Mouse (Mus musculus): ENCODE measurements around the gene Rhof. TPM values are rescaled to one million over a fixed set of nuclear protein-coding genes. Genes with fewer than 3 reads are reported as not detected.
A peak's percentile ranks its signal among the peaks of the same experiment; 100 is the strongest.

Rhof gene
- polyA plus RNA-seq, 1 experiment from 2014 or later = 1.5 TPM

DNA sequence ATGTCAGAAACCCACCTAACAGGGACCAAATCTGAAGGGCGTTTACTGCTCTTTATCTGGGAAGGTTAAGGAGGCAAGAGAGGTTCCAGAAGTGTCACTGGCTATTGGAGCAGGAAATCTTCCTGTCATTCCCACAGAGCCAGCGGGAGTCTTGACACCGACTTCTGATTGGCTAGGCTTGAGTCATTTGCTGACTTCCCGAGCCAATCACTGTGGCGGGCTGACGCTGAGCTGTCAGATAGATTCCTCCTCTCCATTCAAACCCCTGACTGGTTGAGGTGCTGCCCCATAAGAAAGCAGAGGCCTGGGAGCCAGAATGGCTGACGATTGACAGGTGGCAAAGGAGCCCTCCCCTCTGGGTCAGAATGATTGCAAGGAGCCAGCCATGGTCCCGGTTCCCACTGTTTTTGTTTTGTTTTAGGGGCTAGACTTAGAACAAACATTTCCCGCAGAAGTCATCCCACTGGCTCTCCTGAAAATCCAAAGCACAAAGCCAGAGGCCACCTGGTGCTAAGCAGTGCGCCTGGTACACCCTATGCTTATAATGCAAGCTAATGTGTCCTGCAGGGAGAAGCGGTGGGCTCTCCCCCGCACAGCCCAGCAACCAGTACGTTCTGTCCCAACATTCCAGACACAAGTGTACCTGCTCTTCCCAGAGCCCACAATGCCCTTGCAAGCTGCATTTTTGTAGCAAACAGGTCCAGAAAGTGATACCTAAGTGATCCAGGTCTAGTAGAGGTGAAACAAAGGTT lies 22.9 kb downstream of the Rhof start:
- DNase-seq (ENCODE audit: low spot score) = no peak

DNA sequence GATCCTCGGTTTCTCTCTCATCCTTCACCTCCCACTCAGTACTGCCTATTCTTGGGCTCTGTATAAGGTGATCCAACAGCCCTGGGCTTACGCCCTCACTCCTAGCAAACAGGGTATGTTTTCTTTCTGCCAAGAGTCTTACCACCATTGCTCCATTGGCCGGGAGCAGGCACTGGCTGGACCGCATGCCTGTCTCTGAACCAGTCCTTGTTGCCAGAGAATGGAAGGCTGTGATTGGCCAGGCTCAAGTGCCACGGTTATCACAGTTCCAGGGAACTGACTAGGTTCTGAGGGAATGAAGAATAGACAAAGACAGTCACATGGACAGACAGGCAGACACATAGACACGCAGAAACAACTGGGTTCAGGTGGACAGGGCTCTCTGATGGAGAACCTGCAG lies 27.7 kb downstream of the Rhof start:
- H3K4me3 ChIP-seq = no peak overlapping the region
- H3K4me1 ChIP-seq = peaks cover 39% of the 10 kb centered on the region
- DNase-seq (ENCODE audit: low spot score) = no peak
- 62% methylated on average over 6 of the region's 6 CpGs for WGBS
- no peaks in the 10 kb centered on the region for H3K27me3 ChIP-seq (ENCODE audit: insufficient read depth, poor library complexity, severe bottlenecking)
- no peaks in the 10 kb centered on the region for H3K9me3 ChIP-seq
- H3K27ac ChIP-seq = no peak overlapping the region
- peaks cover 16% of the 10 kb centered on the region; the same call in 1 of the 2 replicates for H3K36me3 ChIP-seq

More for the DNA sequence above, 22.9 kb downstream of the Rhof start:
- Histone ChIP-seq H3K9me3 (no peaks in the 10 kb centered on the region), H3K4me1 (peaks cover 18% of the 10 kb centered on the region), H3K27ac (no peak overlapping the region; the same call in 1 of the 2 replicates), H3K36me3 (0 out of 2 replicates have a peak, but pooled peaks cover 4% of the 10 kb centered on the region), H3K27me3 (ENCODE audit: insufficient read depth, poor library complexity, severe bottlenecking) (no peaks in the 10 kb centered on the region), H3K4me3 (0 out of 2 replicates have a peak overlapping the region, but pooled peaks have one; percentile 5)
- WGBS = 39% methylated on average over 13 of the region's 13 CpGs

DNA sequence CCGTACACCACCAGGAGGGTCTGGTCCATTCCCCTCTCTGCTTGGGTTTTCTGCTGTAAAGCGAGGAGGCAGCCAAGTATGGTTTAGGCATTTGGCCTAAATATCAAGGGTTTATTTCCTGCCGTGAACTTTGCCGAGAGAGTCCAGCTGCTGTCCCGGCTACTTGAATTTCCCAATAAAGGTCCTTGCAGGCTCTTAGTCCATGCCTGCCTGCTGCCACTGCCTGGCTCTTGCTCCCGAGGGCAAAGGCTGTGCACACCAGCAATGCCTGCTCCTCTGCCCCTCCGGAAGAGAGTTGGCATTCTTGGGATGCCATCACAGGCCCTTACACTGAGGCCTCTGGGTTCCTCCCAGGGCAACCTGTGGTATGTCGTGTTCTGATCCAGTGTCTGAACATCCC lies 28.9 kb downstream of the Rhof start:
- no peaks in the 10 kb centered on the region for H3K27me3 ChIP-seq (ENCODE audit: insufficient read depth, poor library complexity, severe bottlenecking)
- DNase-seq (ENCODE audit: low spot score) = no peak

DNA sequence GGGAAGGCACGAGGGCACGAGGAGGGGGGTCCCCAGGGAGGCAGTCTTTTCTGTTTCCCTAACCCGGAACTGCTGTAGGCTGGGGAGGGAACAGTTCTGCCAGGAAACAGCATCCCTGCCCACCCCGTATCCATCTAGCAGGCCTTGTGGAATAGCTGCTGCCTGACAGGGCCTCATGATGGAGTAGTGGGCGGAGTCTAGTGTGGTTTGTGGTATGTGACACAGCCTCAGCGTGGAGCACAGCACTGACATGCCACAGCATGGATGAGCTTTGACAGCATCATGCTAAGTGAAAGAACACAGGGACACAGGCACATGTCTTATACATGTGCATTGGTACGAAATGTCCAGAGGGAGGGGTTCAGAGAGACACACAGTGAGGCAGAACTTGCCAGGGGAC lies 30.1 kb downstream of the Rhof start:
- Histone ChIP-seq H3K36me3 (peaks cover 32% of the 10 kb centered on the region; the same call in 1 of the 2 replicates), H3K9me3 (no peaks in the 10 kb centered on the region), H3K27me3 (ENCODE audit: insufficient read depth, poor library complexity, severe bottlenecking) (no peaks in the 10 kb centered on the region), H3K4me1 (peaks cover 28% of the 10 kb centered on the region), H3K4me3 (no peak overlapping the region), H3K27ac (no peak overlapping the region)
- no peak for DNase-seq (ENCODE audit: low spot score)
- 63% methylated on average over 7 of the region's 7 CpGs for WGBS

More for the DNA sequence above, 28.9 kb downstream of the Rhof start:
- 67% methylated on average over 8 of the region's 8 CpGs for WGBS
- Histone ChIP-seq H3K9me3 (no peaks in the 10 kb centered on the region), H3K4me1 (peaks cover 28% of the 10 kb centered on the region), H3K36me3 (peaks cover 26% of the 10 kb centered on the region; the same call in 1 of the 2 replicates), H3K27ac (peak overlapping the region; percentile 45; the same call in 1 of the 2 replicates), H3K4me3 (no peak overlapping the region)

DNA sequence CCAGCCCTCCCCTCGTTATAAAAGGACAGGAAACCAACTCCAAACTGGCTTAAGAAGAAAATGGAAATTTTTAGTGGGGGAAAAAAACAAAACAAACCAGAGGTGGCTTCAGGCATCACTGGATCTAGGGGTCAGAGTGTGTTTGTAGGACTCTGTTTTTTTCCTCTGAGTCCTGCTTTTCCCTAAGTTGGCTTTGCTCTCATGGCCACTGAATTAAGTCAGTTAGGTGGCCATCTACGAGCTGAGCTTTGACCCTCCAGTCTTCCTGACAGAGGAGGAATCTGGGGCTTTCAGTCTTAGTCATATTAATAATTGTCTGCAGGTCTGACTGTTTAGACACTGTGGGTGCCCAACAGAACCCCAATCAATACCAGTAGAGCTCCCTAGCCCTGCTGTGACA lies 34.0 kb downstream of the Rhof start:
- peaks cover 28% of the 10 kb centered on the region; the same call in 1 of the 2 replicates for H3K36me3 ChIP-seq
- no peaks in the 10 kb centered on the region for H3K27me3 ChIP-seq (ENCODE audit: insufficient read depth, poor library complexity, severe bottlenecking)
- H3K27ac ChIP-seq = no peak overlapping the region
- no peak for DNase-seq (ENCODE audit: low spot score)
- H3K4me3 ChIP-seq = no peak overlapping the region
- H3K9me3 ChIP-seq = no peaks in the 10 kb centered on the region
- WGBS = 82% methylated on average over 2 of the region's 2 CpGs
- peaks cover 21% of the 10 kb centered on the region for H3K4me1 ChIP-seq

DNA sequence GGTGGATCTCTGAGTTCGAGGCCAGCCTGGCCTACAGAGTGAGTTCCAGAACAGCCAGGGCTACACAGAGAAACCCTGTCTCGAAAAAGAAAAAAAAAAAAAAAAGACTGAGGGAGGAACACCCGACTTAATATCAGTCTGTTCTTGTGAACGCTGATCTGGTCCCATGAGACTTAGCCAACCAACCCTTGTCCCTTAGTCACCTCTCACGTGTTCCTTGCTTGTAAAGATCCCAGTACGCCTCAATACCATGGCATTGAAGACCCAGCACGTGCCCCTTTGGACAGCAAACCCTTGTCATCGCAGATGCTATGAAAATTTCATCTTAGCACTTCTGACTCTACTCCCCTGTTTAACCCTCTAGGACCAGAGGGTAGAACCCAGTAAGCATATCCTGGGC lies 36.2 kb downstream of the Rhof start:
- Histone ChIP-seq H3K4me1 (peaks cover 14% of the 10 kb centered on the region), H3K27me3 (ENCODE audit: insufficient read depth, poor library complexity, severe bottlenecking) (no peaks in the 10 kb centered on the region), H3K9me3 (no peaks in the 10 kb centered on the region), H3K27ac (no peak overlapping the region), H3K4me3 (no peak overlapping the region), H3K36me3 (peaks cover 26% of the 10 kb centered on the region; the same call in 1 of the 2 replicates)
- no peak for DNase-seq (ENCODE audit: low spot score)
- 87% methylated on average over 8 of the region's 8 CpGs for WGBS

DNA sequence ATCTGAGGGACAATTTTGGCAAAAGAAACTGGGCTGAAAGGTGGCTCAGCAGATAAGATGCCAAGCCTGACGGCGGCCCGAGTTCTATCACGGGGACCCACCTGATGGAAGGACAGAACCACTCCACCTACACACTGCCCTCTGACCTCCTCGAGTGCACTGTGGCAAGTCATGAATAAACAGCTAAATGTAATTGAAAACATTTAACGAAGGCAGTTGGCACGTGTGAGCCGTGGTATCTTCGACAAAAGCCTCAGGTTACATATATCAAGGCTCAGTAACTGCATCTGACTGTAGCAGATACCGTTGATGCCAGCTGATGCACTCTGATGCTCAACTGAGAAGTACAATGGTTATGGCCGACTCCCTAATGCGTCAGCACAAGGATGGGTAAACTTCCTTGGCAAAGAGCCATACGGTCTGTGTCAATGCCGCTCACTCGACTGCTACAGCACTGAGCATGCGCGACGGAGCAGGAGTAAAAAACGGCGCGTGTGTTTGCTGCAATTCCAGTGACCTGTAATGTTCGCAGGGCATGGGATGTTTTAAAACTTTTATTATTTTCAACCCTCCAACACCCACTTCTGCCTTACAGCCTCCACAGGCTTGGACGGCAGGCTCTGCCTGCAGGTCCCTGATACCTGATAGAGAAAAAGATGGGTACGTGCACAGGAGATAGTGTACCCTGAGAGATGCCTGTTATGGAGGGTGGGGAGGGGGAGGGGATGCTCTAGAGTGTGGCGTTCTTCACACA lies 38.1 kb downstream of the Rhof start:
- 80% methylated on average over 25 of the region's 25 CpGs for WGBS
- H3K36me3 ChIP-seq = peaks cover 19% of the 10 kb centered on the region; the same call in 1 of the 2 replicates
- H3K4me3 ChIP-seq = no peak overlapping the region
- peaks cover 14% of the 10 kb centered on the region for H3K4me1 ChIP-seq
- peak overlapping the region; percentile 59; the same call in 1 of the 2 replicates for H3K27ac ChIP-seq
- no peaks in the 10 kb centered on the region for H3K27me3 ChIP-seq (ENCODE audit: insufficient read depth, poor library complexity, severe bottlenecking)
- DNase-seq (ENCODE audit: low spot score) = no peak
- H3K9me3 ChIP-seq = no peaks in the 10 kb centered on the region

DNA sequence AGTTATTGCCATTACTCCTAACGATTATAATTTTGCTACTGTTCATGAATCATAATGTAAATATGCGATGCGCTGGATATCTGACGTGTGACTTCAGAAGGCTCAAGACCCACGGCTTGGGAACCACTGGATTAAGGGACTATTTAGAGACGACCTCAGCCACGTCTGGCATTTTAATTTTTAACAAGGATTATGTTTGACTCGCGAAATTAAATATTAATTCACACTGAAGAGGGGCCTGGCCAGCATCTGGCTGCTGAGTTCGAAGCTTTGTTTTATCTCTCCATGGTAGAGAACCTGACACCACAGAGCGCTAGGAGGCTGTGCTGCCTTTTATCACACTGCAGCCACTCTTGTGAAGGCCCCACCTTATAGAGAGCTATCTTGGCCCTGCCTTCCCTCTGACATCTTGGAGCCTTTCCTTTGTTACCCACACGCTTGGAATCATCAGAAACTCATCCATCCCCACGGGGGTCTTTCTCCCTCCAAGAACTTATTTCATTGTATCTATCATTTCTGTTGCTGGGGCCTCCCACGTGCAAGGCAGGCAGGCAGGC lies 39.3 kb downstream of the Rhof start:
- H3K27ac ChIP-seq = 0 out of 2 replicates have a peak overlapping the region, but pooled peaks have one; percentile 59
- H3K36me3 ChIP-seq = peaks cover 18% of the 10 kb centered on the region; the same call in 1 of the 2 replicates
- peak; percentile 88 for DNase-seq (ENCODE audit: low spot score)
- WGBS = 66% methylated on average over 14 of the region's 14 CpGs
- peaks cover 14% of the 10 kb centered on the region for H3K4me1 ChIP-seq
- no peaks in the 10 kb centered on the region for H3K9me3 ChIP-seq
- no peaks in the 10 kb centered on the region for H3K27me3 ChIP-seq (ENCODE audit: insufficient read depth, poor library complexity, severe bottlenecking)
- H3K4me3 ChIP-seq = no peak overlapping the region

DNA sequence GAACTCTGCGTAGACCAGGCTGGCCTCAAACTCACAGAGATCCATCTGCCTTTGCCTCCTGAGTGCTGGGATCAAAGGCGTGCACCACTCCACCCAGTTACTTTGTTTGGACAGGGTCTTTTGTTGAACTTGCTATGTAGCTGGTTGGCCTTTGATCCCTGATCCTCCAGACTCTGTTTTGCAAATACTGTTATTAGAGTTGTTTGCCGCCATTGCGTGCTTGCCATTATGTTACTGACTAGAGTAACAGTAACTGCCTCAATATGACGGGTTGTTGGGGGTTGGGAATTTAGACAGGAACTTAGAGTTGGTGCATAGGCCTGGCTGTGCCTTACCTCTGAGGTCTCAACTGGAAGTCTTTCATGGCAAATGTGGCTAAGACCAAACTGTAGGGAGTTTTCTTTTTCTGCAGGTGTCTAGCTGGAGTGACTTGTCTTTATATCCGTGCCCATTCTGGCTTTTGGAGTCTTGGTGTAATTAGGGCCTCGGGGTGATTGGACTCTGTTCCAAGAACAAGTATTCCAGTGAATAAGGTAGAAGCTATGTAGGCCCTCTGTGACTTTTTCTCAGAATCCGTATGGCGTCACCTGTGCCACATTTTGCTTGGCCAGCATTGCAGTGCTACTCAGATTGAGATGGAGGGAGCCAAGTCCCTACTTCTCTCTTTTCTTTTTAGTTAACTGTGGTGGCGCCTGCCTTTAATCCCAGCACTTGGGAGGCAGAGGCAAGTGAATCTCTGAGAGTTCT lies 41.8 kb downstream of the Rhof start:
- Histone ChIP-seq H3K36me3 (peaks cover 16% of the 10 kb centered on the region; the same call in 1 of the 2 replicates), H3K27me3 (ENCODE audit: insufficient read depth, poor library complexity, severe bottlenecking) (no peaks in the 10 kb centered on the region), H3K4me1 (peaks cover 23% of the 10 kb centered on the region), H3K27ac (no peak overlapping the region; the same call in 1 of the 2 replicates), H3K4me3 (no peak overlapping the region), H3K9me3 (no peaks in the 10 kb centered on the region)
- no peak for DNase-seq (ENCODE audit: low spot score)
- WGBS = 88% methylated on average over 10 of the region's 10 CpGs

DNA sequence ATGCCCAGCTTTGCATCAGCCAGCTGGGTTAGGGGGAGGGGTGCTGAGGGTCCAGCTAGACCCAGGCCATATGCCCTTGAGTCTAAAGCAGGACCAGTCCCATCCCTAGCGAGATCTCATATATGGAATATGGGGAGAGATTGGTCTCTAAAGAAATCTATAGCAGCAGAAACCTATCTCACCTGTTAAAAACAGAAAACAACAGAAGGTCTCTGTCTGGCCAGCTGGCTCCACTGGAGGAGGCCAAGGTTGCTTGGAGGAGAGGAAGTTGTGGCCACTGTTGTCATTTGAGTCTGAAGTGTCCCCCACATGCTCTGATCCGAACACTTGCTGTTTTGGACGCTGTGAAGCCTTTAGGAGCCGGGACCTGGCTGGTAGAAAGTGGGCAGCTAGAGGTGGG lies 43.7 kb downstream of the Rhof start:
- Histone ChIP-seq H3K4me1 (peaks cover 21% of the 10 kb centered on the region), H3K27ac (no peak overlapping the region), H3K9me3 (no peaks in the 10 kb centered on the region), H3K4me3 (no peak overlapping the region), H3K27me3 (ENCODE audit: insufficient read depth, poor library complexity, severe bottlenecking) (no peaks in the 10 kb centered on the region), H3K36me3 (peaks cover 16% of the 10 kb centered on the region; the same call in 1 of the 2 replicates)
- DNase-seq (ENCODE audit: low spot score) = no peak
- WGBS = 86% methylated on average over 4 of the region's 4 CpGs

DNA sequence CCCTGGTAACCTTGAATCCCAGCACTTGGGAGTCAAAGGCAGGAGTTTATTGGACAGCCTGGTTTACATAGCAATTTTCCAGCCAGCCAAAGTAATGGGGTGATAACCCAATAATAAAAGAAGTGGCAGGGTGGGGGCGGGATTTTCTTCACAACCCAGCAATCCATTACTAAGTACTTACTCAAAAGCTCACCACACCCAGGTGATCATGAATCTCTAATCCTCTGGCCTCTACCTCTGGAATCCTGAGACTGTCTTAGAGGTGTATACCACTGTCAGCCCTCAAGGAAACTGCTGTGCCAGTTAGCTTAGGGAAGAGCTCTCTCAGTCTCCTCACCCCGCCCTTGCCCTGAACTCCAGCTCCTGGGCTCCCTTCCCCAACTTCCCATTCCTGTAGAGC lies 46.0 kb downstream of the Rhof start:
- H3K4me1 ChIP-seq = peaks cover 21% of the 10 kb centered on the region; the same call in 1 of the 2 replicates
- H3K4me3 ChIP-seq = no peak overlapping the region
- no peaks in the 10 kb centered on the region for H3K9me3 ChIP-seq
- DNase-seq (ENCODE audit: low spot score) = no peak
- H3K27me3 ChIP-seq (ENCODE audit: insufficient read depth, poor library complexity, severe bottlenecking) = no peaks in the 10 kb centered on the region
- H3K27ac ChIP-seq = no peak overlapping the region; the same call in 1 of the 2 replicates
- peaks cover 16% of the 10 kb centered on the region; the same call in 1 of the 2 replicates for H3K36me3 ChIP-seq
- WGBS = 84% methylated on average over 2 of the region's 2 CpGs
